Mouse (Mus musculus) adrenal gland, adult (tissue): Measurements from ENCODE around the gene Msh4.
"Not testable (repeated sequence)": the region's sequence is repeated elsewhere in the genome, so short reads cannot be mapped to it uniquely, and the experiment has no call there.

ENCODE experiments used
- DNase-seq, 2 experiments: peaks; one replicate each; pipeline ENCODE4 v3.0.0; 2022 to 2023; ENCODE audit warnings: low spot score in 1 of 2; ENCODE audit not compliant: inconsistent age in 2 of 2

Msh4 gene

DNA sequence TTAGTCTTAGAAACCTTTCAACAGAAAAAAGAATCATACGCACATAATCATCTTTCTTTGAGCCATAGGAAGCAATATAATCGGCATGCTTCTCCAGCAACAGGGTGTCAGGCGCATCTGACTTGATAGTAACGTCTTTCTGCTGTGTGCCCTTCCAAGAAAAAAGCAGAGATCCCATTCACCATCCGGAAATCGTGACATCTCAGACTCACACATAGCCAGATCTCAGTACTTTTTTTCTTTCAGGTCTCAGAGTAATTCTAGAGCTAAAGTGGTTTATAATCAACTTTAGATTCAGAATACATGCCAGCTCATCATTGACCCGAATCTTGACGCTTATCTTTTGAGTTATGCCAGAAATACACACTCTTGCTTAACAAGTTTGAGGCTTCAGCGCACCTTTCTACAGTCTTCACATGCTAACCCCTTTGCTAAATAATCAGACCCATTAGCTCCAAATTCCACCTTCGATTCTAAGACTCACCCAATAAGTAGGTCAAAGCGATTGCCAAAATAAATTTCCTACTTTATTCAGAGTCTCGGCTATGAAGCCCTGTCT, 6.0 kb upstream of the Msh4 start:
- peak in 1 of 2 experiments; percentile 31 for DNase-seq

DNA sequence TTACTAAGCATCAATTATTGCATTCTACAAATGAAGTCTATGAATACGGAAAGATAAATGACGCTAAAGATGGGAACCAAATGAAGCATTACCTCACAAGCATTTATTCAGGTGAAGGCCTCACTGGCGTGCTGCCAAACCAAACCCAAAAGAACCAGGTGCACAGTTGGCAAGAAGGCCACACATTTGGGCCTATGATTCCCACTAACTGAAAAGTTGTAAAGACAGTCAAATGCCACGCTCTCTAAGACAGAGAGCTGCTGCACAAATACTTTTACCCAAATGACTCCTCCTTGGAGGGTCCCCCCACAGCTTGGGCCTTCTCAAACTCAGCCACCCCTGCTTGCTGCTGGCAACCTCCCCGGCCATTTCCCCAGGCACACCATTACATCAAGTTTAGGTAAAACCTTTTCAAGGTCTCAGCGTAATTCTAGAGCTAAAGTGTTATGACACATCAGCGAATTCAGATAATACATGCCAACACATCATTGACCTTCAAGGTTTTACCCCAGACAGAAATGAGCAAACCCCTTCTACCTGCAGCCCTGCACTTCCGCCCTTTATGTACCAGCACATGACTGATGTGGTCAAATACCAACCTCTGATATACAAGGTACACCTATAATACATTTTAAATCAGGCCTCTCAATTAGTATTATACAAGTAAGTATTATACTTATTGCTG, 5.4 kb upstream of the Msh4 start:
- DNase-seq: peak; percentile 31 to 67

DNA sequence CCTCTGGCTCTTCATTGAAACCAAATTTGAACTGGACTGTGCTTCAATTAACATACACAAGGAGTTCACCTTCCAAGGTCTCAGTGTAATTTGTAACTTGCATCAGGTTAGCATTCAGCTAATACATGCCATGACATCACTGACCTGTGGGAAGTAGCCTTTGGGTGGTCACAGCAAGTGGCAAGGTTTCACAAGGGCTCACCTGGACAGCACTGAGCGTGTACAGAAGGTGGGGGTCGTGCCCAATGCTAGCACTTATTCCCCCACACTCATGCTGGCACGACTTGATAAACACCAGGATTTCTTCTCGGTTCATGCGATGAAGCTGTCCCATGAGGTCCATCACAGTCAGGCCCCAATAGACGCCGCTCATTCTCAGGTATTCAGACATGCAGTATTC, 4.6 kb upstream of the Msh4 start:
- no peak for DNase-seq

DNA sequence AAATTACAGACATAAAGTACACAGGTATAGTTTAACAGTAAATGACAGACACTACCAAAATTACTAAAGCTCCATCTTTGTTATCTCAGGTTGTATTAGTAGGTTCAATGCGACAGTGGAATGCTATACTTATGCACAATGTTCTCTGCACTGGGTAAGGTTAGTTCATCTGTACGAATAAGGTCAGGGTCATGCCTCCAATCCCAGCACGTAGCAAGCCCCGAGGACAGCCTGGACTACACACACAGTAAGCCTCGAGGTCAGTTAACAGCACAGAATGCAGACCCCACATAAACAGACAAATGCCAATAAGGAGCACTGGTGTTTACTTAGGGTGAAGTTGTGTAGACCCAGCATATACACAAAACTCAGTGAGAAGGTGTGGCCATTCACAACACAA, 3.0 kb upstream of the Msh4 start:
- DNase-seq: peak in 1 of 2 experiments; percentile 34

DNA sequence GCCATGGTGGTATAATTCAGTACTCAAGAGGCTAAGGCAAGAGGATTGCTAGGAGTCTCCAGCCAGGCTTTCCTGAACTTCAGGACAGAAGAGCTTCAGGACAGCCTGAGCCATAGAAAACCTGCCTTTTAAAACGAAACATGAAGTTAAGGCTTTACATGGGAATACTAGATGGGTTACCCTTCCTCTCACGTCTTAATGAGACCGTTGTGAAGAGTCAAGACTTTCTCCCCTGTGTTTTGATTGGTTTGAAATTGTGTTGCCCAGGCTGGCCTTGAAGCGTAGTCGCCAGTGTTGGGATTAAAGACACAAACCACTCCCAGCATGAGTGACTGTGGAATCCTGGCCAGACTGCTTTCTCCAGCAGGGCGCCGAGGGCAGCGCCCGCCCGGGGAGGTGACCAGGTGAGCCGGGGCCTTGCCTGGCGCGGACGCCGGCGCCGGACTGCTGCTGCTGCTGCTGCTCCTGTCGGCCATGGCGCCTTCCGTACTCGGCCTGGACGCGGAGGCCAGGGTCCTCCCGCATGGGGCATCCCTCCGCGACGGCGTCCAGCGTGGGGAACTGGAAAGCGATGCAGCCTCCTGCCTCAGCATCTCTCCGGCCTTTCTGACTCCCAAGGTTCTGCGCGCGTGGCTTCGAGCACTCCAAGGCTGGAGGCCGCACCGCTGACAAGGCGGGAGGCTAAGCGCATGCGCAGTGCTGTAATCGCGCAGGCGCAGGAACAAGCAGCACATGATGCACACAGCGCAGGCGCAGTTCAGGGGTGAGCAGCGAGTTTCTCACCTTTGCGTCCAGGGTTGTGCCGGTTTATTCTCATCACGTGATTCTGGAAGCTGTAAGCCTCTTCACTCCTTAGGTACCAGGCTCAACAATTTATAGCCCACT, 445 bp downstream of the Msh4 start:
- DNase-seq: peak in 1 of 2 experiments; percentile 43

DNA sequence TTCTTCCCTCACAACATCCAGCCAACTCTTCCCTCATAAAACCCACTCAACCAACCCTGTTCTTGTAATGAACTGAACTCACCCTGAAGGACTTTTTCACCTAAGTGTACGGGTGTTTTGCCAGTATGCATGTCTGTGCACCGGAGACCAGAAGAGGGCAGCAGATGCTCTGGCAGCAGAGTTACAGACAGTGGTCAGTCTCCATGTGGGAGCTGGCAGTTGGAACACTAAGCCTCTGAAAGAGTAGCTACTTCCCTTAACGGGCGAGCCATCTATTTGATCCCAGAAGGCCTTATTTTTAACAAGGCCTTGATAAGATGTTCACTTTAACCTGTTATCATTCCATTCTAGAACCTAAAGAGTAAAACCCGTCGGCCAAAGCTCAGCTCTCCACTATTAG, 1.4 kb downstream of the Msh4 start:
- DNase-seq: peak; percentile 48 to 82

DNA sequence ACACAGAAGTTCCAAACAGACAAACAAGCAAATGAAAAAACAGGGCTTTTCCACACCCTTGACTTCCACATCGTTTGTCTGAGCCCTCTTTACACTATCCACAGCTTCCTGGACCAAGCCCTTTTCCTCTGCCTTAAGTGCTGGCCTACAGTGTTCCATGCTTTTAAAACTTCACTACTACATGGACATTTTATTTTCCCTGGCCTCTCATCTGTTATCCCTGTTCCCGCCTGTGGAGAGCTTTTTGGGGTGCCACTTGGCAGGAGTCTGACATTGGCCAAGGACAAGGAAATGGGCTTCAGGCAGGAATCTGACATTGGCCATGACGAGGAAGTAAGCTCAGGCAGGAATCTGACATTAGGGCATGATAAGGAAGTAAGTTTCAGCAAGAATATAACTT, 3.3 kb downstream of the Msh4 start:
- DNase-seq: no peak

DNA sequence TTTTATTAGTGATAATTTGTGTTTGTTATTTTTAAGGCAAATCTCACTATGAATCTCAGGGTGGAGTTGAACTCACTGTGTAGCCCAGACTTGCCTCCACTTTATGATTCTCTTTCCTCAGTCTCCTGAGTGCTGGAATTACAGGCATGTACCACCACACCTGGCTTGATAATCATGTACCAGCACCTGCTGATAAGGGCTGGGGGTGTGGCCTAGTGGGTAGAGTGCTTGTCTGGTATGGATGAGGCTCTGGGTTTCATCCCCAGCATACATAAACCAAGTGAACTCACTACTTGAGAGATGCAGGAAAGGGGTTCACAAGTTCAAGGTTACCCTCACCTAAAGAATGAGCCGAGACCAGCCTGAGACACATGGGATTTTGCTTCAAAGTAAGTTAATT, 4.0 kb downstream of the Msh4 start:
- no peak for DNase-seq

DNA sequence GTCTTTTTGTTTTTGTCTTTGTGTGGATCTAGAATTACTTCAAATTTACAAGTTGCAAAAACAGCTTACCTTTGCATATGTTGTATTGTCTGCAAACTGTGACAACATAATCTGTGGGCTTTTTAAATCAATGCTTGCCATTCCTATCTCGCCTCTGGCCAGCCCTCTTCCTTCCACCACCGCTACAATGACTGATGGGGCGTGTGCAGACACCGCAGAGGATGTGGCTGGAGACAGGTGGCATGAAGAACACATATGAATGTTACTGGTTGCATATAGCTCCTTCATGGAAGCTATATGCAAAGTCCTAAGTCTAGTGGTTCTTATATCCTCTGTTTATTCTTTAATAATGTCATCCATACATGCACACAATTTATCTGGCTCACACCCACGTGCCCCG, 8.7 kb downstream of the Msh4 start:
- no peak for DNase-seq

DNA sequence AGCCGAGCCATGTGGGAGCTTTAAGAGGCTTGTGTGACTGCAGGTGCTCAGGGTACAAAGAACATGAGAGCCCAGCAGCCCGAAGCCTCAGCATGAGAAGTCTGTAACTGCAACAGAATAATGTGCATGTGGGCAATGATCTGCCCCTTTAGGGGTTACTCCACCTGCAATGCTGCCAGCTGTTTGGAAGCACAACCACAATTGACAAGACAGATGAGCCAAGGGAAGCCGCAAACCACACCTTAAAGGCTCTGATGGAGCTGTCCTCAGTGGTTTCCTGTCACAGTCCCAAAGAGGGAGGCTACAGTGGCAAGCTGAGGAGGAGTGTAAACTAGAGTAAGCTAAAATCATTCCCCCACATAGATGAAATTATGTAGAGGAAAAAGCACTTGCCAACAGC, 10.5 kb downstream of the Msh4 start:
- DNase-seq: no peak

DNA sequence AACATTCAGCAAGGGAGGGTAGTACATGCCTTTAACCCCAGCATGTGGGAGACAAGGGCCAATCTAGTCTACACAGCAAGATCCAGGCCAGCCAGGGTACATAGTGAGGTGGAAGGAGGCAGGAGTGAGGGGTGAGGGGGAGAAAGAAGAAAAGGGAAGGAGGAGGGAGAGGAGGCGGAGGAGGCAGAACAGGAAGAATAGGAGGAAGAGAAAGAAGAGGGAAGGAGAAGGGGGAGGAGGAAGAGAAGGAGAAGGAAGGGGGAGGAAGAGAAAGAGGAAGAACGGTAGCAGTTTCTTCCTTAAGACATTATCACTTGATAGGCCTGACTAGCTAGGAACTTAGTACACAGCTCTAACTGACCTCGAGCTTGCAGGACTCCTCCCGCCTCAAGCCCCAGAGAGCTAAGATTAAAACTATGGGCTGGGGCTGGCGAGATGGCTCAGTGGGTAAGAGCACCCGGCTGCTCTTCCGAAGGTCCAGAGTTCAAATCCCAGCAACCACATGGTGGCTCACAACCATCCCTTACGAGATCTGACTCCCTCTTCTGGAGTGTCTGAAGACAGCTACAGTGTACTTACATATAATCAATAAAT, 16.7 kb downstream of the Msh4 start:
- no peak for DNase-seq

DNA sequence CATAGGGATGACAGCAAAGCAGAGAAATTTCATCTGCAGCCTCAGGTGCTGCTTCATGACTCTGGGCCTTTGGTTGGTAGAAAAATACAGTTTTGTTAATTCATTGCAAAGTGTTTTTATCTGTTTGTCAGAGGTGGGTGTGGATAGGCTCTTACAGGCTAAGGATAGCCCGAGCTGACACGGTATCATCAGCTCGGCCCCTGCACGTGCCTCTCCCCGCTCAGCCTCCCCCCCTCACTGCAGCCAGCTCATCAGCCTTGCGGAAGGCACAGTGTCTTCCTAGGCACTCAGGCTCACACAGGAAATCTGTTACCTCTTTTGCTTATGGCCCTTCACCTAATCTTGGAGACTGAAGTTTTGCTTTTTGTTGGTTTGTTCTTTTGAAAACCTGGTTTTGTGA, 17.8 kb downstream of the Msh4 start:
- DNase-seq: no peak

DNA sequence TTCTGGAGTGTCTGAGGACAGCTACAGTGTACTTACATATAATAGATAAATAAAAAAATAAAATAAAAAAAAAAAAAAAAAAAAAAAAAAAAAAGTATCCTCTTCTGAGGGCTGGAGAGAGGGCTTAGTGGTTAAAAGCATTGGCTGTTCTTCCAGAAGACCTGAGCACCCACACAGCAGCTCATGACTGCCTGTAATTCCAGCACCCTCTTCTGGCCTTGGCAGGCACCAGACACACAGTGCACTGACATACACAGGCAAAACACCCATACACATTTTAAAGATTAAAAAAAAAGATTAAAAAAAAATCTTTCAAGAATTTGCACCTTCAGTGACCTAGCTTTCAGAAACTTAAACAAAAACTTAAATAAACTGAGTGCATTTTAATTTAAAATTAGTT, 19.6 kb downstream of the Msh4 start:
- DNase-seq: no peak

DNA sequence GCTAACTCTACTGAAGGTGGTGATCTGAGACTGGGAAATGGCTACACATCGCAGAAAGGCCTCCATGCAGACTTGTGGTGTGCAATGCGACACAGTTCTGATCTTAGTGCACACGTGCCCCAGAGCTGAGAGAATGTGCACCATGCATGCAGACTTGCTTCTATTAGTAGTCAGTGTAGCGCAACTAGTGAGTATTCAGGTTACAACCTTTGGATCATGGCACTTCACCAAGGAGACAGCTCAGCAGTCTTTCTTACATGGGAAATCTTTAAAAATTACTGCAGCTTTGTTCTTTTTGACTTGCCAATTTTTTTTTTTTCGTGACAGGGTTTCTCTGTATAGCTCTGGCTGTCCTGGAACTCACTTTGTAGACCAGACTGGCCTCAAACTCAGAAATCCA, 34.5 kb downstream of the Msh4 start:
- DNase-seq: no peak

DNA sequence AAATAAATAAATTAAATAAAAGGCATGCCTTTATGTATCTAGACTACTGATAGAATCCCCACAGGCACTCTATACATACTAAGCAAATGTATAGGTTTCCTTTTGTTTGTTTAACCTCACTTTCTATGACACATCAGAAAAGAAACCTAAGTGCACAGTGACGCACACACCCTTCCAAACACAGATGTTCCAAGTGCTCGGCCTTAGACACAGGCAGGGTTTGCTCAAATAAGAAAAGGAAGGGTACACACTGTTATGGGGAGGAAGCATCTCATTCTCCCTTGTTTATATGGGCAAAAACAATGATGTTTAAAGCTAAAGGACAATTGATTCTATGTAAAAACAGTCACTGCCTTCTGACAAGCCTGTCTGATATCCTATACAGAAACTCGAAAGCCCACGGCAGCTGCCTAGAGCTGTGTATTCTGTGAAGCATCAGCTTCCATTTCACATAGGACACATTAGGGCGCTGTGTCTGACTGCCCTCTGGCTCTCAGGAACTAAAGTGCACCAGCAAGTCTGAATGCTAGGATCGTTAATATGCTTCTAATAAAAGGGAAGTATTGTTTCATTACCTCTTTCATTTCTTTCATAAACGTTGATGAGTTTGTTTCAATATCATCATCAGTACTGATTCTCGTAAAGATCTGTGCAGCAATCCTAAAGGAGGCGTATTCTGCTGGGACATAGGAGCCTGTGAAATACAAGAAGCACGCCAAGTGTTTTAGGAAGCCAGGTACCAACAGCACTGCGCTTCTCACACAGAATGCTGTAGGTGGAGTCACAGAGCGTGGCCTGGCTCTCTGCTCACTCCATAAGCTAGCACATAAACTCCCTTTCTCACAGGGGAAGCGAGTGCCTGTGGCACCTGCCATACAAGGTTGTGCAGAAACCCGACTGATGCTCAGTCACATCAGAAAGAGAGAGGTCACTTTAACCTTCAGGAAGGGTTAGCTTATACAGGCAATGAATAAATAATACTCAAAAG, 38.5 kb downstream of the Msh4 start:
- DNase-seq: no peak

DNA sequence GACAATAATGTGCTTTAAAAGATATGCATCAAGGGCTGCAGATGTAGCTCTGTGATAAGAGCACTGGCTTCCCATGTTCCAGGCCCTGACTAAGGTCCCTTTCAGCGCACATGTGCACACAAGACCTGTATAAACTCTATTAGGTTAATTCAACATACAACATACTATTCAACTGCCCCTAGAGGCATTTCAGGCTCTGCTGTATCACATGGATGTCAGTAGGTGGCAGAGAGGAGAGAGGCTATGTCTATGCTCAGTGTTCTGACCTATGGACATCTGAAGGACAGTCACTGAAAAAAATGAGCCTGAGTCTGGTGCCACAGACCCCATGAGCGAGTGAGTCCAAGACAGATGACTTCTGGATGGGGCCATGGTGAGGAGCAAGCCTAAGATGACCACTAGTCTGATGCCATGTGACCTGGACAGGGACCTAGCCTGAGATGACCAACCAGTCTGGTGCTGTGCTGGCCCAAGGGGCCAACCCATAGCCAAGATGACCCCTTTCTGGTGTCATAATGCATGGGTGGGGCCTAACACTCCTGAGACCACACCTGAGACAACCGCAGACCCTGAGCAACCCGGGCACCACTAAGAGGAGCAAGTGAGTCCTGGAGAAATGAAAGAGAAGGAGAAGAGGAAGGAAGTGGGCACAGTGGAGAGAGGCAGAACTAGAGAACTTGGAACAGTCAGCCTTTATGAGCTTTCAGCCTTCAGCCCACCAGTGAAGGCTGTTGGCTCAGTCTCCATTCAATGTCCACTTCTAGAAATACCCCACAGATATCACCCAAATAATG, 41.1 kb downstream of the Msh4 start:
- no peak for DNase-seq

DNA sequence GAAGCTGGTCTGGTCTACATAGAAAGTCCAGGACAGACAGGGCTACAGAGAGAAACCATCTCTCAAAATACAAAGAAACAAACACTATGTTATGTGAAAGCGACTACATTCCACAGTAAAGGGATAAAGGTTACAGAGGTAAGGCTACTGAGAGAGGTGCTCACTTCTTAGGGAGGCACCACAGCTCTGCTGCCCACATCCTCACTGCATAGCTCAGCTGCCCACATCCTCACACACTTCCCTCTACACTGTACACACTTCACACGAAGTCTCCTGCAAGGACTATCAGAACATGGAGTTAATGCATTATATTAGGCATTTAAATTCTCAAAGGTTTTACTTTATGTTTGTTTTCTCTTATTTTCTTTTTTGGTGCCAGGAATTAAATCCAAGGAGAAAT, 42.1 kb downstream of the Msh4 start:
- no peak for DNase-seq

DNA sequence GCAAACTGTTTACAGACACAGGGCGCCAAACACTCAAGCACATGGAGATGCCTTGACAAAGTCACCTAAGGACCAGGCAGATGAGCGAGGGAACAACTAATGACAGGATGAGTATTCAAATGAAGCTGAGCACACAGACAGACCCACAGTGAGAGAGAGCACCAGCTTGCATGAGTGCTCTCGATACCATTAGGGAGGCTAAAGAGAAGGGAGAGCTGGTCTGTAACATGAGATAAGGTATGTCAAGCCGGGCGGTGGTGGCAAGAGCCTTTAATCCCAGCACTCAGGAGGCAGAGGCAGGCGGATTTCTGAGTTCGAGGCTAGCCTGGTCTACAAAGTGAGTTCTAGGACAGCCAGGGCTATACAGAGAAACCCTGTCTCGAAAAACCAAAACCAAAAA, 45.5 kb downstream of the Msh4 start:
- not testable (repeated sequence) for DNase-seq

DNA sequence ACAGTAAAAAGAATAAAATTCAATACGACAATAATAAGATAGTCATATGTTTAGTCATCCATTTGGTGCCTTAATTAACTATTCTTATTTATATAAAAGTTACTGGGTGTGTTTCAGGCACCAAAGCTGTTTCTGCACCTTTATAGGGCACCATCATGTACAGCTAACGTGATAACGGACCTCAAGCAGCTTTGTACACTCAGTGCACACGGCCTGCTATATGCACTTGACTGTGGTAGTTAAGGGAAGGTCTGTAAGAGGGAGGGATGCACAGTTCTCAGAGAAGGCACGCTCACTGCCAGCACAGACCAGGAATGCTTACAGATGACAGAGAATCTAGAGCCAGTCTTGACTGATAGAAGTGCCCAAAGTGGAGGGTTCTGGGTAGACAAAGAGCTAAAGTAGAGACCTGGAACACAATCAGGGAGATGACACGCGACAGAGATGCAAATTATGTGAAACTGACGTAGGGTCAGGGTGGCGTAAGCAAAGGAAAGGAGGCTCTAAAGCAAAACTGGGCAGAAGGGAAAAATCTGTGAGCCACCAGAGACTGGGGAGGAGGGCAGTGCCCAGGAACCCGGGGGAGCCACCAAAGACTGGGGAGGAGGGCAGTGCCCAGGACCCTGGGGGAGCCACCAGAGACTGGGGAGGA, 47.5 kb downstream of the Msh4 start:
- DNase-seq: no peak
